Mouse (Mus musculus): ENCODE data around the gene 2610528J11Rik.
"Not testable (repeated sequence)": the region's sequence is repeated elsewhere in the genome, so short reads cannot be mapped to it uniquely, and the experiment has no call there.

Gene 2610528J11Rik

GRCm38 (mm10) chr4:118526408-118527334 is at the start of gene 2610528J11Rik:
Gene 2610528J11Rik, plus strand, starts transcription at chr4:118526999.
- DNase-seq (ENCODE audit: low spot score) = no peak

- no peak for DNase-seq (ENCODE audit: low spot score)
These were observed 37.1 kb upstream of the 2610528J11Rik start, which contains the start of gene Tie1 for GRCm38 (mm10) chr4:118489717-118490132. Gene Tie1, minus strand, starts transcription at chr4:118490061.

- no peak for DNase-seq (ENCODE audit: low spot score)
These were observed 36.3 kb upstream of the 2610528J11Rik start for GRCm38 (mm10) chr4:118490461-118490860.

- no peak for DNase-seq (ENCODE audit: low spot score)
These were observed 26.6 kb upstream of the 2610528J11Rik start for GRCm38 (mm10) chr4:118500171-118500724.

- no peak for DNase-seq (ENCODE audit: low spot score)
These were observed 26.0 kb upstream of the 2610528J11Rik start for GRCm38 (mm10) chr4:118500792-118501191.

- peak; percentile 19 for DNase-seq (ENCODE audit: low spot score)
These were observed 21.2 kb upstream of the 2610528J11Rik start for GRCm38 (mm10) chr4:118505551-118505950.

- not testable (repeated sequence) for DNase-seq (ENCODE audit: low spot score)
These were observed 19.6 kb upstream of the 2610528J11Rik start for GRCm38 (mm10) chr4:118507171-118507570.

- no peak for DNase-seq (ENCODE audit: low spot score)
These were observed 17.7 kb upstream of the 2610528J11Rik start for GRCm38 (mm10) chr4:118509050-118509449.

- DNase-seq (ENCODE audit: low spot score) = peak; percentile 16
These were observed 9.9 kb upstream of the 2610528J11Rik start for GRCm38 (mm10) chr4:118516699-118517496.

- DNase-seq (ENCODE audit: low spot score) = no peak
These were observed 9.2 kb upstream of the 2610528J11Rik start for GRCm38 (mm10) chr4:118517497-118518146.

- DNase-seq (ENCODE audit: low spot score) = no peak
These were observed 8.6 kb upstream of the 2610528J11Rik start for GRCm38 (mm10) chr4:118518208-118518607.

- DNase-seq (ENCODE audit: low spot score) = no peak
These were observed 4.6 kb upstream of the 2610528J11Rik start for GRCm38 (mm10) chr4:118522248-118522647.

- no peak for DNase-seq (ENCODE audit: low spot score)
These were observed 2.8 kb upstream of the 2610528J11Rik start for GRCm38 (mm10) chr4:118523976-118524375.

- DNase-seq (ENCODE audit: low spot score) = no peak
These were observed 1.0 kb upstream of the 2610528J11Rik start for GRCm38 (mm10) chr4:118525779-118526178.

GRCm38 (mm10) chr4:118527335-118527681 is 509 bp downstream of the 2610528J11Rik start:
- DNase-seq (ENCODE audit: low spot score) = no peak

- DNase-seq (ENCODE audit: low spot score) = no peak
These were observed 921 bp downstream of the 2610528J11Rik start for GRCm38 (mm10) chr4:118527720-118528119.

GRCm38 (mm10) chr4:118532663-118533062 is 5.9 kb downstream of the 2610528J11Rik start:
- no peak for DNase-seq (ENCODE audit: low spot score)

- DNase-seq (ENCODE audit: low spot score) = no peak
These were observed 6.4 kb downstream of the 2610528J11Rik start for GRCm38 (mm10) chr4:118533156-118533555.

- no peak for DNase-seq (ENCODE audit: low spot score)
These were observed 6.8 kb downstream of the 2610528J11Rik start for GRCm38 (mm10) chr4:118533605-118534004.

- no peak for DNase-seq (ENCODE audit: low spot score)
These were observed 8.8 kb downstream of the 2610528J11Rik start for GRCm38 (mm10) chr4:118535610-118536009.

- no peak for DNase-seq (ENCODE audit: low spot score)
These were observed 11.0 kb downstream of the 2610528J11Rik start for GRCm38 (mm10) chr4:118537801-118538200.

GRCm38 (mm10) chr4:118539904-118540303 is 13.1 kb downstream of the 2610528J11Rik start:
- DNase-seq (ENCODE audit: low spot score) = no peak

Data from ovary, adult 18-20 months (tissue).